Mouse (Mus musculus) ES-CJ7 (cell line): ENCODE data around the gene Gm3448.
A peak's percentile ranks its signal among the peaks of the same experiment; 100 is the strongest.

Source experiments
- DNase-seq: peaks from one replicate; pipeline ENCODE4 v3.0.0; 2011; ENCODE audit warnings: low read depth, low spot score

Gm3448 gene

GRCm38 (mm10) chr17:14959979-14960378 is 81.4 kb downstream of the Gm3448 start:
- DNase-seq = no peak

- no peak for DNase-seq
These were observed 82.5 kb downstream of the Gm3448 start for GRCm38 (mm10) chr17:14958686-14959327.

- peak; percentile 25 for DNase-seq
These were observed 87.9 kb downstream of the Gm3448 start for GRCm38 (mm10) chr17:14953452-14953851.

GRCm38 (mm10) chr17:14949161-14949827 is 92.0 kb downstream of the Gm3448 start:
- DNase-seq = no peak
